Mouse (Mus musculus) adrenal gland, adult 18-20 months (tissue): ENCODE results near the gene Col4a3. TPM values are rescaled to one million over a fixed set of nuclear protein-coding genes. Genes with fewer than 3 reads are reported as not detected.
A peak's percentile ranks its signal among the peaks of the same experiment; 100 is the strongest.

Experiments
- DNase-seq, 2 experiments: peaks; one replicate each; pipeline ENCODE4 v3.0.0; 2021 to 2022; ENCODE audit warnings: low spot score in 2 of 2
- long read RNA-seq, 2 experiments: library from polyadenylated mRNA; stranded (forward); transcript quantifications; one replicate each; pipeline ENCODE4 v2.0.0; 2021
- total RNA-seq, 2 experiments: library from RNA; stranded (reverse); gene quantifications; 1 replicate in 1 of 2; 2 replicates in 1 of 2; pipeline ENCODE4 v1.2.3; 2021

Gene Col4a3
- total RNA-seq: 1 to 10 TPM; 1.5 to 2.3 TPM
- long read RNA-seq, experiment 1, partial matches to known transcripts: 1 of 1 reads
- long read RNA-seq, experiment 1, other reads (novel, unspliced or antisense): 0 of 1 reads
- long read RNA-seq, experiment 2, partial matches to known transcripts: 0 of 1 reads
- long read RNA-seq, experiment 2, other reads (novel, unspliced or antisense): 1 of 1 reads

GRCm38 (mm10) chr1:82586713-82587399 is at the start of gene Col4a3, which contains the start of gene Col4a4:
TSS of gene Col4a3 (plus strand) at chr1:82586921.
TSS of gene Col4a4 (minus strand) at chr1:82586849.
- DNase-seq: peak; percentile 23 to 31

- DNase-seq: no peak
These were observed 48.9 kb upstream of the Col4a3 start for GRCm38 (mm10) chr1:82537848-82538247.

DNA sequence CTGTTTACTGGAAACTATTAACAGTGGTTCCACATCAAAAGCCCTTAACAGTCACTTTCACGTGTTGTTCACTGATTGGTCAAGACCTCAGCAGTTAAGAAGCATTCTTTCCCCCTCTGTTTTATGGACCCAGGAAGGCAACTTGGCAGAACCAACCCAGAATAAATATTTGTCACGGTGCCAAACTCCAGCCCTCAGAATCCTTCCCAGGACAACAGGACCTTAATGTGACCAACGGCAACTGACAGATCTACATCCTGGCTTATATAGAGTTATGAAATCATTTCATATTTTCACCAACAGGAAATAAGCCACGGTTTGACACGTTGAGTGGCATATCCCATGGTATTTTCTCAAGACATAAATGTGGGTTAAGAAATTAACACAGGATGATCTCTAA is 46.7 kb upstream of the Col4a3 start:
- DNase-seq: no peak

DNA sequence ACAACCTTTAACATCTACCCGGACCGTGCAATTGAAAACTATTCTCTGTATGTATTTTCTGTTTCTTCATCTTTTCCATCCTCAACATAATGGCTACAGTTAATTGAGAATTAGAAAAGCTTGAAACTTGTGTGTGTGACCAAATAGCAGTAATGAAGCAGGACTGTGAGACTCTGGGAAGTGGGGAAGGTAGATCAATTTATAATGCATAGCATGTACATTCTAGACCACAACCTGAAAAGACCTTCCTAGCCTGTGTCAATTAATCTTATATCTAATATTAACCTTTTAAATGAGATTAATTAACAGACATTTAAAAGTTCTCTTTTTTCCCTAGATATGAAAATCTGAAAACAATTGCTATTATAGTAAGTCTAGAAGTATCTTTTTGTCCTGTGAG is 42.8 kb upstream of the Col4a3 start:
- no peak for DNase-seq

DNA sequence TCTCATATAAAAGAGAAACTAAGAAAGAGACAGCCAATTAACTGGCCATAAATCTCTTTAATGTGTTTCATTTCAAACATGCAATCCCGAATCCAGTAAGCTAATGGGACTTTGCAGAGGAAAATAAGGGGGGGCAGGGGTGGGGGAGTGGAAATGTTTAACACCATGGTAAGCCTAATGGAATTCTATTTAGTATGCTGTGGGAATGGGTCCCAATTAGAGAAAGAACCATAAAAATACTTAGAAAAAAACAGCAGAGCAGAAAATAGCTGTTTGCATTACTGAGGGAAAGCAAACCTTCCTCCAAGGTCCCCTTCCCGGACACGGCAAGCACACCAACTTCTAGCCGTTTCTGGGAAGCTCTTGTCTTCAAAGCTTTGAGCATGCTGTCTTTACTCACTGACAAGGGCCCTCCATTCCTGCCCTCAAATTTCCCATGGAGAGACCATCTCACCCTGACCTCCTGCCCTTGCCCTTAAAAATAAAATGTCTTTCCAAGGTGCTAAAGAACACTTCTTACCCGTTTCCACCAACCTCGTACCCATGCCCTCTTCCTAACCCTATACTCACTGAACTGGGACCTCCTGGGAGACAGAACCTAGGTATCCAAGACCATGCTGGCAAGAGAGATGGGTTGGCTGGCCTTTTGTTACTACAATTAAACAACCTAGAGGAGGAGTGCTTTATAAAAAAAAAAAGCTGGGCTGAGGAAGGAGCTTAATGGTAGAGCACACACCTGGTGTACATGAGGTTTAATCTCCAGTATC is 42.1 kb upstream of the Col4a3 start:
- DNase-seq: no peak

DNA sequence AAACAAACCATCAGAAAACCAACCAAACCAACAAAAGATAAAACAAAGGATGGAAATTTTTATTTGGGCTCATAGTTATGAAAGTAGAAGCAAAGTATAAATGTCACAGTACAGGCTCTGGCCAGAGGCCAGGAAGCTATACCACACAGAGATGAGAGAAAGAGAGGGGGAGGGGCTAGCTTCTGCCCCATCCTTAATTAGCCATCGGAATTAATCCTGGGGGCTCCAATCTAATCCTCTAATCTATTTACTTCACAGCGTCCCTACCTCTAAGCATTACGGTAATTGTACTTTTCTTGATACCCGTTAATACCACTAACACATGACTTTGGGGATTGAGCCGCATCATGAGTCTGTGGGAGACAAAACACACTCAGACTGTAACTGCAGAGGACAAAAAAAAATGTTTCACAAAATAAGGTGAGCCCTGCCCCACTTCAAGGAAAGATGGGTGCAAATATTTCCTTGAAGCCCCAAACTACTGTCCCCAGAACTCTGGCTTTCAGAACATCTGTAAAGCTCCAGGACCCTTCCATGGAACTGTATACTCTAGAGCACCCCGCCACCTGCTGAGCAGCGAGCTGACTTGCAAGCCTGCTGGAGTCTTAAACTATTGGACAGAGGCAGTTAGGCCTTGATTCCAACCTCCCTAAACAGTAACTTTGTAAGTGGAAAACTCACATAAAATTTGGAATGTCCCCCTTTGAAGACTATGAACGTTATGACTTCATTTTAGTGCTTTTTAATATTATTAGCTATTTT is 41.3 kb upstream of the Col4a3 start:
- DNase-seq: no peak

DNA sequence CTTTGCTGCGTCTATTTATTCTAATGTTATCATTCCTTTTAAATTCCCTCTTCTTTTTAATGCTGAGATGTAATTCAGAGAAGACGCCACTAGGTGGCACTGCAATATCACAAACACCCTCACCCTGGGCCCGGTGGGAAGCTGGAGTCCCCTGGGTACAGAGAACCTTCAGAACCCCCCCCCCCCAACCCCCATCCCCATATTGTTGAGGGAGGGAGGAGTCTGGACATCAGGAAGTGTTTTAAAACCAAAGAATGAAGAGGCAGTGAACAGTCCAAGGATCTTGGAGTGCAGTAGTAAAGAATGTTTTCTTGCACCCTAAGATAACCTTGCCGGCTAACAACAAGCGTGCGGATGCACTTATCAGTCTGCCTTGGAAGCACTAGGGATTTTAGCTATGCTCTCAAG is 32.3 kb upstream of the Col4a3 start:
- peak in 1 of 2 experiments; percentile 28 for DNase-seq

GRCm38 (mm10) chr1:82554889-82555288 is 31.8 kb upstream of the Col4a3 start:
- no peak for DNase-seq

DNA sequence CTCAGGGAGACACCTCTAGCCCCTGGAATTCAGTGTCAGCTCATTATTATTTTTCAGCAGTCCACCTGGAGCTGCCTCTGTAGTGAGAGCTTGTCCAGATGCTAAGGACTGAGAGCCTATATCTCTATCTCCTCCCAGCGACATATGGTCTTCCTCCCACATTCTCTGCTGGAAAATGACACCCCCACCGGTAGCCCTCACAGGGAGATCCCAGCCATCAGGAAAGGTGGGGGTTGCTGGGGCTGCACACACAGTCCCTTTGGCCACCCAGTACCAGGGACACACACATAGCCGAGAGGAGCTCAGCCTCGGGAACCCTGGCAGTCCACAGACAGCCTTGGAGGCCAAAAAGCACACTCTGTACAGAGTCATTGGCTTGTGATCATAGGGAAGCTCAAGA is 26.5 kb upstream of the Col4a3 start:
- no peak for DNase-seq

- DNase-seq: no peak
These were observed 17.3 kb upstream of the Col4a3 start for GRCm38 (mm10) chr1:82569405-82569804.

DNA sequence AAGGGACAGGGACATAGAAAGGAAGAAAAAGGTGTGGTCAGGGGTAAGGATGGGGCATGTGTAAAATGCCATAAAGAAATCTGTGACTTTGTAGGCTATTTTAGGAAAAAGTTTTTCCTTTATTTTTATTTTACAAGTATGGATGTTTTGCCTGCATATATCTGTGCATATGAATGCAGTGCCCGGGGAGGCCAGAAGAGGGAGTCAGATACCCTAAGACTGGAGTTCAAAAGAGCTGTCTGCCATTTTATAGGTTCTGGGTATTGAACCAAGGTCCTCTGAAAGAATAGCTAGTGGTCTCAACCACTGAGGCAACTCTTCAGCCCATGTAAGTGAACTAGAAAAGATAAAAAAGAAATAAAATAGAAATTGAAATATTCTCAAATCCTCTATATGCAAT is 15.0 kb upstream of the Col4a3 start:
- no peak for DNase-seq

DNA sequence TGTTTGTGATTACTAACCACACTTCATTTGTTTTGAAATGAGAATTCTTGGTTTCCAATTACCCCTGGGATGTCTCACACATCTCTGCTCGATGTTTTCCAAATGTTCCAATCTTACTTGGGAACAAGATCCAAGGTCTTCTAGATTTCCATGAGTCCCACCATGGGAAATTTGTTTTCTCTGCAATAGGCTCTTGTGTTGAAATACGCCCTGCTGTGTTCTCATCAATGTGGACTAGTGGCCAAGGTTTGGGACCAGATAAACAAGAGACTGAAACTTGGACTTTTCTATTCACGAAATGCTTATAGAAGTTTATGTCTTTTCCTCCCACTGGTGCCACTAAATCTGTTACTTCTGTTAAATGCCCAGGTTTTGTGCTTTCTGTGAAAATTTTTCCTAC is 11.0 kb upstream of the Col4a3 start:
- DNase-seq: no peak

DNA sequence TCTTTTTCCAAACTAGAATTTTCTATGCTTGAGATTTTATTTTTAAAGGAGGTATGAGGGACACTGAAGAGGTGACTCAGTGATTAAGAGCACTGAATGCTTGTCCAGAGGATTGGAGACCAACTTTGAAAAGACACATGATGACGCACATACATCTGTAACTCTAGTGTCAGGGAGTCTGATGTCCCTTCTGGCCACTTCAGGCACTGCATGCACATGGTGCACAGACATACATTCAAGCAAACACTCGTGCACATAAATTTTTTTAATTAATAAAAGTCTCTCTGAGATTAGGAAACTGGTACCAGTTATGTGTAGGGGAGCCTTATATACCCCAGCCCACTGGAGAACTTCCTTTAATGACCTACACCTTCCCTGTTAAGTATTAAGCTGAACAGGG is 10.5 kb upstream of the Col4a3 start:
- no peak for DNase-seq

DNA sequence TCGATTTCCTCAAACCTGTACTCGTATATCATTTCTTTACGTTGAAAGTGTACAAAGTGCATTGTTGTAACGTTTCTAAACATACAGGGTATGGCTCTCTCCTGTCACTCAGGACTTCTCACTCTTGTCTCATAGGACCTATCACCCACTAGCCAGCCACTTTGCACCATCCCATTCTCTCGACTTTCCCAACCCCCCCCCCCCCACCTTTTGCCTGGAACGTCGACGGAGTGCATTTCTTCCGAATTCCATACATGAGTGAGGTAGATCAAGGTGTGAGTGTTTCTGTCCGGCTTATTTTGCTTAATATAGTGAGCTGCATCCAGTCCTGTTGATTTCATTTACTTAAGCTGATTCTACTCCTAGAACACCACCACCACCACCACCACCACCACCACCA is 9.4 kb upstream of the Col4a3 start:
- DNase-seq: no peak

DNA sequence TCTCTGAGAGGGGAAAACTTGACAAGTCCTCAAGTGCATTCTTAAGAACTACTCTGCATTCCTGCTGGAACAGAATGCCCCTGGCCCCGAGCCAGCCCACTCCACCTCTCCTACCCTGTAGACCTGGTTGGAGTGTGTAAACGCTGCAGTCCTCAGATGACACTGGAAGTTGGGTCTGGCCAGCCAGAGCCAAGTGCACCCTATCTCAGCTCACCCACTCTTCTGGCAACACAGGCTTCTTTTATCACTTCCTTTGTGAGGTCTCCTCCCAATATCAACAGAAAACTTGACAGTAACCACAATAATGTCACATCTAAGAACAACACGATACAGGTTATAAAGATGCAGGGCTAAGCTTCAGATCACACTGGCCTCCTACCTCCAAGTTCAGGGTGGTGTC is 8.8 kb upstream of the Col4a3 start:
- no peak for DNase-seq

DNA sequence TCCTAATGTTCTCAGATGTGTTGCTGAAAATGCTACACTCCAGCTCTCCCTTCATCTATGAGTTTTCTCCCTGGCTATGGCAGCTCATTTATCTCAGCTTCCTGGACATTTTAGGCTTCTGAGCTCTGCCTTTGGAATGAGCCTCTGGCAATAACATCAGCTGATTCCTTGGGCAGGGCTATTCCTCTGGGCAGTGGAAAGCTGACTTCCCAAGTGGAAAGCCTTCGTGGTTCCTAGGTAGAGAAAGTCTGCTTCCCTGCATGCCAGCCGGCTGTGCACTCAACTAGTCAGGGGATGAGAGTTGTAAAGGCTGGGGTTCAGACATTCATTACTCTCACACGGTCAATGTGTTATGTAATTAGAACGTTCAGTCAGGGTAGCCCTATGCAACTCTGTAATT is 8.4 kb upstream of the Col4a3 start:
- DNase-seq: no peak

- DNase-seq: no peak
These were observed 740 bp upstream of the Col4a3 start for GRCm38 (mm10) chr1:82585981-82586380.

DNA sequence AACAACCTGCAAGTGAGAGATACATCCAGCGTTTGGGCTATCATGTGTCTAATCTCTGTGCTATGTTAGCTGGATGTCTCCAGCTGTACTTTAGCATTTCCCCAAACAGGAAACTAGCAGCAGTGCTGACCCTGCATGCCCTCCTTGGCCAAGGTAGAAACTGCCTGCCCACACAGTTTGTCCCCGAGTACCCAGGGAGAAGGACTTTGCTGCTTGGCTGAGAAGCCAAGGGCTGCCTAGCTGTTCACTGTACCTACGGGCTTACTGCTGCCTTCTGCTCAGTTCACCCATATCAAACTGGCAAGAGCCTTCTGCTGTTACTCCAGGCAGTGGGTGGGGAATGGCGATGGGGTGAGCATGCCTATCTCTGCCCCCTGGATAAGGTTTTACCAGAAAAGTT is 3.5 kb downstream of the Col4a3 start:
- DNase-seq: no peak

GRCm38 (mm10) chr1:82596864-82597596 is 10.3 kb downstream of the Col4a3 start:
- DNase-seq: peak; percentile 41 to 45

DNA sequence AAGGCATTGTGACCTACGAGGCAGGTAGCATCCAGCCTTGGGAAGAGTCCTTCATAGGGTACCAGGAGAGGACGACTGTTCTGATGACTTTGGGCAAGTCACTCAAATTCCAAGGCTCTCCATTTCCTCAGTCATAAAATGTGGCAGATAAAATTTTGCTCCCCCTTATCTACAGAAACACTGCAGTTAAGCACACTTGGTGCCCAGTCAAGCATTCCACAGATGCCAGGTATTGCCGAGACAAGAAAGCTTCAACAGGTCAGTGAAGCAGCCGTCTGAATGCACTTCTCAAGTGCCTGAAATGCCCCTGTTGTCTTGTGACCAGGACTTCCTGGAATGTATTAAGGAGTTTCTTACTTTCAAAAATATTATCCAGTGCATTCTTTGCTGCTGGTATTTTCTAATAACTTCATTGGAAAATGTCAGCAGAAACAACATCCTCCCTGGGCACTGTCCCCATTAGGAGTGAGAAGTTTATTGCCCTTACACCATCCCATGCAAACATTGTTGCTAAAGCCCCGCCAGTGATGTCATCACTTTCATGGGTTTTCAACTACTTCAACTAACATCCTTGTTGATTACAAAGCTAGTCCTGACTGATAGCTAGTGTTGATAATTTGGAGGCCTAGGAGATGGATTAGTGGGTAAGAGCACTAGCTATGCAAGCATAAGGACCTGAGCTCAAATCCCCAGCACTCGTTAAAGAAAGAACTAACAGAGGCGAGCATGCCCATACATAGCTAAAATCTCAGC is 16.7 kb downstream of the Col4a3 start:
- DNase-seq: no peak
